Mouse (Mus musculus): ENCODE results near the gene Cxcl14. TPM values are rescaled to one million over a fixed set of nuclear protein-coding genes. Genes with fewer than 3 reads are reported as not detected.
A peak's percentile ranks its signal among the peaks of the same experiment; 100 is the strongest.

Gene Cxcl14
- polyA plus RNA-seq (2016; fragmentation: Nextera tagmentation; extraction: Ambion mirVana), result 27.5 and 37.6 TPM in 2 replicates

DNA sequence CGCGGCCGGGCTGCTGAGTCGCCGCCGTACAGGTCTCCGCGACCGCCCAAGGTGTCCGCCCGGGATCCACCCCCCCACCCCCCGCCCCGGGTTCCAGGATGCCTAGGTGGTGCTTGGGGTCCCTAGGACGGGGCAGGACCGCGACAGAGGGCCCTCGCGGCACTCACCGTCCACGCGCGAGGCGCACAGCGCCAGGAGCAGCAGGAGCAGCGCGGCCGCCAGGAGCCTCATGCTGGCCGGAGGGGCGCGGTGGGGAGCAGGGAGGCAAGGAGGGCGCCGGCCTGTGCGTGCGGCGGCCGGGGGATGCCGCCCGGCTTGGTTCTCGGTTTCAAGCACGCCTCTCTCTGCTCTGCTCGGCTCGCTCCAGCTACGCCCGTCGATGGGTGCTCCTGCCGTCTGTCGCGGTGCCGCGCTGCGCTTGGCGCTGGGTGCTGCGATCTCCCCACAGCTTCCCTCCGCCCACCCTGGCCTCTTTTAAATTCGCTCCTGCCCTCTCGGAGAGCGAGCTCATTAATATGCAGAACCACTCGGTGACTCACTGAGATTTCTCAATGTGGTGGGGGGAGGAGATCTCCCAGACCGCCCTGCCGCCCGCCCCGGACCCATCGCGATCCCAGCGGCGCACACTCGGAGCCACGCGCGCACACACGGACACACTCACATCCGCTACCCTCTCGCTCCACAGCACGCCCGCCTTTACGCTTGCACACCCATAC, at the start of gene Cxcl14:
Gene Cxcl14 (minus strand): TSS at position 609 of the 716 bp plus-strand sequence.
- Histone ChIP-seq H3K36me3 (no peaks in the 10 kb centered on the region), H3K9ac (replicated peaks) (peak within 1 kb of the TSS; percentile 67), H3K27me3 (peaks cover 88% of the 10 kb centered on the region), H3K4me1 (peaks cover 20% of the 10 kb centered on the region), H3K9me3 (no peaks in the 10 kb centered on the region), H3K4me3 (peak within 1 kb of the TSS; percentile 54), H3K27ac (replicated peaks) (no peak within 1 kb of the TSS), H3K4me2 (replicated peaks) (peak within 1 kb of the TSS; percentile 92)
- ATAC-seq (ENCODE audit: low FRiP score, low read depth), result peak; percentile 68; the same call in 1 of the 2 replicates
- WGBS, result under 1% methylated on average over 70 of the region's 76 CpGs

DNA sequence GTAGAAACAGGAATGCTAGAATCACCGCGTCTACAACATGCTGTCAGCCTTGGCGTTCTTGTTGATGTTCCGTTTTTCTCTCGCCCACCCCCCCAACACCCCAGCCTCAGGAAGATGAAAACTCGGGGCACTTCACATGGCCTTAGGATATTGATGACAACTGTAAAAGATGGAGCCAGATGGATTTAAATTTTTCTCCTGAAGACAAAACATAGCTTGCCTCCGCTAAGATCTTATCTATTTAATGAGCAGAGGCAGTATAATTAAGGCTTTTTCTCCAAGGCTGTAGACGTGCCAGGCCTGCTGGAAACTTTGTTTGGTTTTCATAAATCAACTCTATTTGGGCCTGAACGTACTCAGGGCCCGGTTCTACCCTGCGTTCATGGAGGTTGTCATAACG, 48.0 kb upstream of the Cxcl14 start:
- Histone ChIP-seq H3K4me3 (no peak overlapping the region), H3K36me3 (no peaks in the 10 kb centered on the region), H3K9ac (replicated peaks) (no peak overlapping the region), H3K4me2 (replicated peaks) (no peak overlapping the region), H3K9me3 (no peaks in the 10 kb centered on the region), H3K4me1 (peaks cover 8% of the 10 kb centered on the region; the same call in 1 of the 2 replicates), H3K27me3 (peaks cover 4% of the 10 kb centered on the region; the same call in 1 of the 2 replicates), H3K27ac (replicated peaks) (no peak overlapping the region)
- WGBS, result 90% methylated on average over 12 of the region's 12 CpGs
- ATAC-seq (ENCODE audit: low FRiP score, low read depth), result no peak

GRCm38 (mm10) chr13:56342491-56342890, 46.1 kb upstream of the Cxcl14 start:
- ATAC-seq (ENCODE audit: low FRiP score, low read depth), result no peak
- 71% methylated on average over 10 of the region's 10 CpGs for WGBS
- Histone ChIP-seq H3K9me3 (no peaks in the 10 kb centered on the region), H3K4me2 (replicated peaks) (no peak overlapping the region), H3K36me3 (no peaks in the 10 kb centered on the region), H3K4me3 (no peak overlapping the region), H3K27me3 (peaks cover 13% of the 10 kb centered on the region; the same call in 1 of the 2 replicates), H3K4me1 (peaks cover 8% of the 10 kb centered on the region; the same call in 1 of the 2 replicates), H3K9ac (replicated peaks) (no peak overlapping the region), H3K27ac (replicated peaks) (no peak overlapping the region)

GRCm38 (mm10) chr13:56340513-56340912, 44.2 kb upstream of the Cxcl14 start:
- WGBS, result 95% methylated on average over 13 of the region's 13 CpGs
- ATAC-seq (ENCODE audit: low FRiP score, low read depth), result no peak
- Histone ChIP-seq H3K27me3 (0 out of 2 replicates have a peak, but pooled peaks cover 9% of the 10 kb centered on the region), H3K9ac (replicated peaks) (no peak overlapping the region), H3K4me2 (replicated peaks) (no peak overlapping the region), H3K36me3 (no peaks in the 10 kb centered on the region), H3K4me3 (no peak overlapping the region), H3K27ac (replicated peaks) (no peak overlapping the region), H3K4me1 (no peaks in the 10 kb centered on the region), H3K9me3 (no peaks in the 10 kb centered on the region)

GRCm38 (mm10) chr13:56339816-56340215, 43.5 kb upstream of the Cxcl14 start:
- 93% methylated on average over 8 of the region's 8 CpGs for WGBS
- no peak for ATAC-seq (ENCODE audit: low FRiP score, low read depth)

GRCm38 (mm10) chr13:56336982-56337381, 40.6 kb upstream of the Cxcl14 start:
- no peak overlapping the region for H3K4me3 ChIP-seq
- no peaks in the 10 kb centered on the region for H3K36me3 ChIP-seq
- H3K9ac ChIP-seq (replicated peaks), result no peak overlapping the region; the same call in 1 of the 2 replicates
- H3K4me2 ChIP-seq (replicated peaks), result no peak overlapping the region
- H3K27me3 ChIP-seq, result peaks cover 32% of the 10 kb centered on the region
- 56% methylated on average over 8 of the region's 8 CpGs for WGBS
- H3K4me1 ChIP-seq, result peaks cover 8% of the 10 kb centered on the region; the same call in 1 of the 2 replicates
- ATAC-seq (ENCODE audit: low FRiP score, low read depth), result no peak
- H3K9me3 ChIP-seq, result no peaks in the 10 kb centered on the region
- no peak overlapping the region for H3K27ac ChIP-seq (replicated peaks)

More at GRCm38 (mm10) chr13:56339816-56340215, 43.5 kb upstream of the Cxcl14 start:
- Histone ChIP-seq H3K36me3 (no peaks in the 10 kb centered on the region), H3K27ac (replicated peaks) (no peak overlapping the region), H3K4me2 (replicated peaks) (no peak overlapping the region), H3K4me1 (peaks cover 5% of the 10 kb centered on the region; the same call in 1 of the 2 replicates), H3K4me3 (no peak overlapping the region), H3K27me3 (0 out of 2 replicates have a peak, but pooled peaks cover 9% of the 10 kb centered on the region), H3K9me3 (no peaks in the 10 kb centered on the region), H3K9ac (replicated peaks) (no peak overlapping the region)

GRCm38 (mm10) chr13:56334802-56335690, 38.7 kb upstream of the Cxcl14 start:
- Histone ChIP-seq H3K27me3 (peaks cover 38% of the 10 kb centered on the region), H3K36me3 (no peaks in the 10 kb centered on the region), H3K27ac (replicated peaks) (no peak overlapping the region), H3K4me3 (no peak overlapping the region), H3K9me3 (no peaks in the 10 kb centered on the region), H3K4me1 (peaks cover 22% of the 10 kb centered on the region), H3K9ac (replicated peaks) (no peak overlapping the region), H3K4me2 (replicated peaks) (no peak overlapping the region)
- 46% methylated on average over 10 of the region's 10 CpGs for WGBS
- ATAC-seq (ENCODE audit: low FRiP score, low read depth), result peak; percentile 69

DNA sequence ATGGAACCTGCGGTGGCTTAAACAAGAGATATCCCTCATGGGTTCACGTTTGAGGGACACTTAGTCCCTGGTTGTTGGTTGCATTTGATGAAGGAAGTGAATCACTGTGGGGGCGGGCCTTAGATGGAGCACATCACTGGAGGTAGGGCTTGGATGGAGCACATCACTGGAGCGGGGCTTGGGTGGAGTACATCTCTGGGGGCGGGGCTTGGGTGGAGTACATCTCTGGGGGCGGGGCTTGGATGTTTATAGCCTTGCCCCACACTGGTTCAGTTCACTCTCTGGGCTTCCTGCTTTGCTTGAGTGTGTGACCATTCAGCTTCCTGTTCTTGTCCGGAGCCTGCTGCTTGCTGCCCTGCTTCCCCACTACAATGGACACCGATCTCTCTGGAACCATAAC, 37.9 kb upstream of the Cxcl14 start:
- no peak for ATAC-seq (ENCODE audit: low FRiP score, low read depth)
- Histone ChIP-seq H3K27ac (replicated peaks) (no peak overlapping the region), H3K4me2 (replicated peaks) (no peak overlapping the region), H3K36me3 (no peaks in the 10 kb centered on the region), H3K9me3 (no peaks in the 10 kb centered on the region), H3K27me3 (peaks cover 39% of the 10 kb centered on the region), H3K4me3 (no peak overlapping the region), H3K9ac (replicated peaks) (no peak overlapping the region), H3K4me1 (peaks cover 28% of the 10 kb centered on the region)
- 85% methylated on average over 8 of the region's 8 CpGs for WGBS

- 76% methylated on average over 6 of the region's 6 CpGs for WGBS
- ATAC-seq (ENCODE audit: low FRiP score, low read depth), result no peak
Observed at GRCm38 (mm10) chr13:56332356-56332755, 36.0 kb upstream of the Cxcl14 start.

DNA sequence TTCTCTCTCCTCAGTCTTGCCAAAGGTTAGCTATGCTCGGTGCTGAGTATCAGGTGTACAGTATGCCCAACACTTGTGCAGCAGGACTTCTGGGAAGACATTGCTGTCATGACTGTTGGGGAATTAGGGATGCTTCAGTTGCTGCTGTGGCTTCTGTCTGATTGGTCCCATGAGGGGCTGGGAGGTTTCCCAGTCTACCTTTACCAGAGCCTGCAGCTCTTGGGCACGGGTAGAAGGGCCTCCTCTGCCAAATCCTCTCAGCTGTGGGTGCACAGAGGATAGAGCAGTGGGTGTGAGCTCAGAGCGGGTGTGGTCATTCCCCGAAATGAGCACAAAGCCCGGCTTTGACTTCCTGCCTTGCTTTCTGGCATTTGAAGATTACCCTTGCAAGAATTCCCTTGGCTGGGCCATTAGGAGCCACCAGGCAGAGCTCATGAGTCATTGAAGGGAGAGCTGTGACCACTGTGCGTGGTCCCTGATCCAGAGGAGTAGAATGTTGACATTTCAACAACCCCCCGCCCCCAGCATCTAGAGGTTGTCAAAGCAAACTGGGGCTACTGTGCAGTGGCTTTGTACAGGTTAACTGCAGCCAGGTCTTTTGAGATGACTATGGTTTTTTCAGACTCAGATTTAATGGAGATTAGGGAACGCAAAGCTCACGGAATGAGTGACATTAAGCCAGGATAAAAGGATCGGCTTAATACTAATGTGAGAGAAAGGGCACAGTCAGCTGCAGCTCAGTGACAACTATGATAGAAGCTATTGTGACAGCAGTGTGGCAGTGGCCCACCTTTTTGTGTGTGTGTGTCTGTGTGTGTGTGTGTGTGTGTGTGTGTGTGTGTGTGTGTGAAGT, 34.5 kb upstream of the Cxcl14 start:
- 36% methylated on average over 10 of the region's 10 CpGs for WGBS

More at GRCm38 (mm10) chr13:56332356-56332755, 36.0 kb upstream of the Cxcl14 start:
- no peak overlapping the region for H3K4me3 ChIP-seq
- H3K27ac ChIP-seq (replicated peaks), result no peak overlapping the region
- no peaks in the 10 kb centered on the region for H3K9me3 ChIP-seq
- H3K4me1 ChIP-seq, result peaks cover 28% of the 10 kb centered on the region
- H3K9ac ChIP-seq (replicated peaks), result no peak overlapping the region
- H3K36me3 ChIP-seq, result no peaks in the 10 kb centered on the region
- no peak overlapping the region for H3K4me2 ChIP-seq (replicated peaks)
- peaks cover 38% of the 10 kb centered on the region for H3K27me3 ChIP-seq

DNA sequence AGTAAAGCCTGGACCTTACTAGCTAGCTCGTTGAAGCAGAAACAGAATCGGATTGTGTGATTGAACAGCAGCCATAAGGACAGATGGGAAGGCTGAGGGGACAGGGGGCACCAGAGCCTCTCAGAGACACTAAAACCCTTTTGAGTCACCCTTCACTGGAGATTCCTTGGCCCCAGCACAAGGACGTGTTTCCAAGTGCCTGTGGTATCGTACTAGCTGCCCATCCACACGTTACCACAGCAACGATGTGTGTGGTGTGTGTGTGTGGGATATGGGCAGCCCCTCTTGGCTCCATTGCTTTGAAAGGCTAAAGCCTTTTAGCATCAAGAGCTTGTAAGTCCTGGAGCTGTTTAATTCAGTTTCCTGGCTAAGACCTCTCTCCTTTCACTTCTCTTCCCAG, 33.4 kb upstream of the Cxcl14 start:
- no peak overlapping the region for H3K27ac ChIP-seq (replicated peaks)
- no peak for ATAC-seq (ENCODE audit: low FRiP score, low read depth)
- H3K27me3 ChIP-seq, result peaks cover 43% of the 10 kb centered on the region
- no peaks in the 10 kb centered on the region for H3K9me3 ChIP-seq
- peaks cover 22% of the 10 kb centered on the region for H3K4me1 ChIP-seq
- no peak overlapping the region for H3K9ac ChIP-seq (replicated peaks)
- no peak overlapping the region for H3K4me3 ChIP-seq
- 37% methylated on average over 6 of the region's 6 CpGs for WGBS
- no peaks in the 10 kb centered on the region for H3K36me3 ChIP-seq
- H3K4me2 ChIP-seq (replicated peaks), result no peak overlapping the region

More for the DNA sequence above, 34.5 kb upstream of the Cxcl14 start:
- Histone ChIP-seq H3K9ac (replicated peaks) (no peak overlapping the region), H3K27me3 (peaks cover 38% of the 10 kb centered on the region), H3K36me3 (no peaks in the 10 kb centered on the region), H3K4me2 (replicated peaks) (no peak overlapping the region), H3K4me3 (no peak overlapping the region), H3K9me3 (no peaks in the 10 kb centered on the region), H3K27ac (replicated peaks) (no peak overlapping the region), H3K4me1 (peaks cover 28% of the 10 kb centered on the region)
- ATAC-seq (ENCODE audit: low FRiP score, low read depth), result peak; percentile 60; the same call in 1 of the 2 replicates

Measured in midbrain, embryonic 12.5 days (tissue).